Mouse (Mus musculus) liver, embryonic 14.5 days (tissue): ENCODE results near the gene Elp5.

ENCODE experiments used
- CTCF ChIP-seq: IDR thresholded peaks from 2 replicates; pipeline ENCODE4 v1.5.1; 2016; ENCODE audit warnings: antibody characterized with exemption, low read depth, control low read depth
- EP300 ChIP-seq: IDR thresholded peaks from 2 replicates; pipeline ENCODE4 v1.6.1; 2016; ENCODE audit warnings: antibody characterized with exemption, low read depth

- TF ChIP-seq EP300 (no peak), CTCF (no peak)
Measured at GRCm38 (mm10) chr11:70031321-70031670, 49.0 kb upstream of the Elp5 start.
